Mouse (Mus musculus): ENCODE results near the gene Rhox4c.
"Not testable (repeated sequence)": the region's sequence is repeated elsewhere in the genome, so short reads cannot be mapped to it uniquely, and the experiment has no call there.

The Rhox4c gene

DNA sequence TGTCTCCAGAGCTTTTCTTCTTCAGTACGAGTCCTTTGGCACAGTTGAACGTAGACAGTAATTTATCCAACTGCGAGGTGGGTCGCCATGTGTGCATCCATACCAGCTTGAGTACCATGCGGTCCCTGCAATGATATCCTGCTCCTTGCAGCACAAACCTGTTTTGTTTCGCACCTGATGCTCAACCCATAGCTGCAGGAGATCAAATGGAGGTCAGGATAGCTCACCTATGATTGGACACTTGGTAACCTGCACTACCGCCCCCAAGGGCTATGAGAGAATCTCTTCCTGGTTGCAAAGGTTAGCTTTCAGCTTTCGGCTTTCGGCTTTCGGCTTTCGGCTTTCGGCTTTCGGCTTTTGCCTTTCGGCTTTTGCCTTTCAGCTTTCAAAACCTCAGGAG lies at the start of gene Rhox4c:
Gene Rhox4c, plus strand, starts transcription at position 301 of the 400 bp plus-strand sequence.
- DNase-seq, result not testable (repeated sequence)

DNA sequence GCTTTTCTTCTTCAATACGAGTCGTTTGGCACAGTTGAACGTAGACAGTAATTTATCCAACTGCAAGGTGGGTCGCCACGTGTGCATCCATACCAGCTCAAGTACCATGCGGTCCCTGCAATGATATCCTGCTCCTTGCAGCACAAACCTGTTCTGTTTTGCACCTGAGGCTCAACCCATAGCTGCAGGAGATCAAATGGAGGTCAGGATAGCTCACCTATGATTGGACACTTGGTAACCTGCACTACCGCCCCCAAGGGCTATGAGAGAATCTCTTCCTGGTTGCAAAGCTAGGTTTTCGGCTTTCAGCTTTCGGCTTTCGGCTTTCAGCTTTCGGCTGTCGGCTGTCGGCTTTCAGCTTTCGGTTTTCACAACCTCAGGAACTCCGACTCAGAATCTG lies 47.9 kb upstream of the Rhox4c start, which contains the start of gene Rhox4b:
Gene Rhox4b, plus strand, starts transcription at position 301 of the 400 bp plus-strand sequence.
- DNase-seq, result not testable (repeated sequence)

DNA sequence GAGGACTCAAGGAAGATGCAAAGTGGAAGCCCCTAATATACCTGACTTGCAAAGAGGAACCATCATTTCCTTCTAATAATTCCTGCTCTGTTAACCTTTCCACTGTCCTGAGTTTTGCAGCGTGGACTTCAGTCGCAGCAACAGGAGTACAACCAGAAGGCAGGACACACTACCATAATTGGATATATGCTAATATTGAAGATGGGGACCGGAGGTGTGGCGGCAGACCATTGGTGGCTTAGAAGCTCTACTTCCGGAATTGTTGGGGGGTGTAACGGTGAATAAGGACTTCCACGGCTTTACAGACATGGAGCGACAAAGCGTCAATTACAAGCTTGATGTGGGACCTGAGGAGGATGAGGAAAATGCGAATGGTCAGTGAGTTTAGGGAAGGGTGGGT lies 26.8 kb upstream of the Rhox4c start, which contains the start of gene Rhox2c:
Gene Rhox2c, plus strand, starts transcription at position 301 of the 400 bp plus-strand sequence.
- not testable (repeated sequence) for DNase-seq

DNA sequence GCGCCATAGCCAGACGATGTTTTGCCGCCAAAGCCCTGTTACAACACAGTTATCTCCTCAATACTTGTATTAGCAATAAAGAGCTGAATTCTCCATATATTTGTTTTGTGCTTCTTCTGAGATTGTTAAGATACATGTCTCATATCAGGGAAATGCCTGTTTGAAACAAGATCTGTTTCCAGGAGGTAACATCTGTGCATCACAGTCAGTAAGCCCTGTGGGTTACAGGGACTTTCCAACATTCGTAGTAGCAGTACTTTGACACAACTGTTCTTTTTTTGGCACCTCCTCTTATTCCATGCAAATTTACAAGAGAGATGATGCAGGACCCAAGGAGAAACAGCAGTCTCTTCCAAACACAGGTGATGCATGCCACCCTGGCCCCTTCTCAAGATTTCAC lies 21.9 kb upstream of the Rhox4c start, which contains the start of gene Rhox3c:
Gene Rhox3c, plus strand, starts transcription at position 301 of the 400 bp plus-strand sequence.
- not testable (repeated sequence) for DNase-seq

DNA sequence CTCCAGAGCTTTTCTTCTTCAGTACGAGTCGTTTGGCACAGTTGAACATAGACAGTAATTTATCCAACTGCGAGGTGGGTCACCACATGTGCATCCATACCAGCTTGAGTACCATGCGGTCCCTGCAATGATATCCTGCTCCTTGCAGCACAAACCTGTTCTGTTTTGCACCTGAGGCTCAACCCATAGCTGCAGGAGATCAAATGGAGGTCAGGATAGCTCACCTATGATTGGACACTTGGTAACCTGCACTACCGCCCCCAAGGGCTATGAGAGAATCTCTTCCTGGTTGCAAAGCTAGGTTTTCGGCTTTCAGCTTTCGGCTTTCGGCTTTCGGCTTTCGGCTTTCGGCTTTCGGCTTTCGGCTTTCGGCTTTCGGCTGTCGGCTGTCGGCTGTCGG lies 33.9 kb downstream of the Rhox4c start, which contains the start of gene Rhox4d:
Gene Rhox4d, plus strand, starts transcription at position 301 of the 400 bp plus-strand sequence.
- DNase-seq, result not testable (repeated sequence)

DNA sequence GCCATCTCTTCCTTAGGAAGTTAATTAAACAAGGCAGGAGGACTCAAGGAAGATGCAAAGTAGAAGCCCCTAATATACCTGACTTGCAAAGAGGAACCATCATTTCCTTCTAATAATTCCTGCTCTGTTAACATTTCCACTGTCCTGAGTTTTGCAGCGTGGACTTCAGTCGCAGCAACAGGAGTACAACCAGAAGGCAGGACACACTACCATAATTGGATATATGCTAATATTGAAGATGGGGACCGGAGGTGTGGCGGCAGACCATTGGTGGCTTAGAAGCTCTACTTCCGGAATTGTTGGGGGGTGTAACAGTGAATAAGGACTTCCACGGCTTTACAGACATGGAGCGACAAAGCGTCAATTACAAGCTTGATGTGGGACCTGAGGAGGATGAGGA lies 50.0 kb downstream of the Rhox4c start, which contains the start of gene Rhox2e:
Gene Rhox2e, plus strand, starts transcription at position 301 of the 400 bp plus-strand sequence.
- DNase-seq, result not testable (repeated sequence)
